Mouse (Mus musculus): ENCODE data around the gene Ccpg1os. TPM values are rescaled to one million over a fixed set of nuclear protein-coding genes. Genes with fewer than 3 reads are reported as not detected.

Ccpg1os gene
- polyA plus RNA-seq, 1 experiment from 2014 or later = 22.2 TPM

DNA sequence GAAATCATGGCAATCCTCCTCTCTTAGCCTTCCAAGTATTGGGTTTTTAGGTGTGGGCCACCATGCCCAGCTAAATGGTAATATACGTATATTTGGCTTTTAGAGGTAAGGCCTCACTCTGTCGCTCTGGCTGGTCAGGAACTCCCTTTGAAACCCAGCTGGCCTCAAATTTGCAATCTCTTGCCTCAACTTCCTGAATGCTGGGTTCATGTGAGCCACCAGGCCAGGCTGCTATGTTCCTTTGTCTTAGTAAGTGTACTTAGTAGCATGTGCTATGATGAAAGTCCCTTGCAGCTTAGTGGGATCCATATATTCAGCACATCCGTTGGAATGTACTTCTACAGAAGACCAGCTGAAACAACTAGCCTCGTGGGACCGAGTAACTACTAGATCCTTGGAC is 10.4 kb downstream of the Ccpg1os start:
- H3K9me3 ChIP-seq (replicated peaks) = no peaks in the 10 kb centered on the region
- H3K36me3 ChIP-seq = no peaks in the 10 kb centered on the region
- no peak overlapping the region for H3K4me3 ChIP-seq (replicated peaks)
- no peak overlapping the region for H3K9ac ChIP-seq (replicated peaks)
- whole genome bisulfite sequencing = 94% methylated on average over 5 of the region's 5 CpGs
- H3K27me3 ChIP-seq (replicated peaks) = no peaks in the 10 kb centered on the region
- ATAC-seq (ENCODE audit: low FRiP score) = no peak
- H3K27ac ChIP-seq (replicated peaks) = no peak overlapping the region
- no peak overlapping the region for H3K4me2 ChIP-seq
- no peaks in the 10 kb centered on the region for H3K4me1 ChIP-seq

DNA sequence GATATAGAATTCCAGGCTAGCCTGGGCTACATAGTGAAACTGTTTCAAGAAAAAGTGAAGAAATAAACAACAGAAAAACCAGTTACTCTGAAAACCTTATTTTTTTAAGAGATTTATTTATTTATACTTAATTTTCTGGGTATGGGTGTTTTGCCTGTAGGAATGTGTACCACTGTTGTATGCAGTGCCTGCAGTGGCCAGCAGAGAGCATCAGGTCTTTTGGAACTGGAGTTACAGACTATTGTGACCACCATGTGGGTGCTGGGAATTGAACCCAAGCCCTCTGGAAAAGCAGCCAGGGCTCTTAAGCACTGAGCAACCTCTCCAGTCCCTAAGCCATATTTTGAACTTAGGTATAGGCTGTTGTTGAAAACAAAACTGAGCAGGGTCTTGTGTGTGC is 12.2 kb downstream of the Ccpg1os start:
- ATAC-seq (ENCODE audit: low FRiP score) = no peak
- no peak overlapping the region for H3K4me3 ChIP-seq (replicated peaks)
- H3K9me3 ChIP-seq (replicated peaks) = no peaks in the 10 kb centered on the region
- no peak overlapping the region for H3K4me2 ChIP-seq
- H3K4me1 ChIP-seq = peaks cover 3% of the 10 kb centered on the region; the same call in 1 of the 2 replicates
- H3K27ac ChIP-seq (replicated peaks) = no peak overlapping the region
- no peaks in the 10 kb centered on the region for H3K27me3 ChIP-seq (replicated peaks)
- no peak overlapping the region for H3K9ac ChIP-seq (replicated peaks)
- H3K36me3 ChIP-seq = no peaks in the 10 kb centered on the region

DNA sequence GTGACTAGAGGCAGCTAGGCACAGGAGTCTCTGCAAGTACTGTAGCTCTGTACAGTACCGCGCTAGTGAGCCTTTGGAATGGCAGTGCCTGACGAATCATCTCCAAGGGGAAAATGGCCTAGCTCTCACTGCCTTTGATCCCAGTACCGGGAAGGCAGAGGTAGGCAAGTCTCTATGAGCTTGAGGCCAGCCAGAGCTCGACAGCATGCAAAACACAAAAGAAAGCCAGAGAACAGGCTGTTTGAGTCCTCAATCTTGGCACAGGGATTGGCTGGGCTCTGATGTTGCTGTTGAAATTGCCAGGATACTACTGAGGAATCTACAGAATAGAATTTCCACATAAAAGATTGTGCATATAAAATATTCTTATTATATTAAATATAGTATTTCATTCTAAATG is 12.7 kb downstream of the Ccpg1os start:
- no peaks in the 10 kb centered on the region for H3K27me3 ChIP-seq (replicated peaks)
- 90% methylated on average over 5 of the region's 5 CpGs for WGBS
- no peak overlapping the region for H3K4me3 ChIP-seq (replicated peaks)
- H3K4me2 ChIP-seq = no peak overlapping the region
- no peaks in the 10 kb centered on the region for H3K36me3 ChIP-seq
- H3K9ac ChIP-seq (replicated peaks) = no peak overlapping the region
- no peak for ATAC-seq (ENCODE audit: low FRiP score)
- H3K27ac ChIP-seq (replicated peaks) = no peak overlapping the region
- peaks cover 3% of the 10 kb centered on the region; the same call in 1 of the 2 replicates for H3K4me1 ChIP-seq
- H3K9me3 ChIP-seq (replicated peaks) = no peaks in the 10 kb centered on the region

- Histone ChIP-seq H3K9ac (replicated peaks) (no peak overlapping the region), H3K4me3 (replicated peaks) (no peak overlapping the region), H3K36me3 (no peaks in the 10 kb centered on the region), H3K4me1 (peaks cover 3% of the 10 kb centered on the region; the same call in 1 of the 2 replicates), H3K9me3 (replicated peaks) (no peaks in the 10 kb centered on the region), H3K27ac (replicated peaks) (no peak overlapping the region), H3K27me3 (replicated peaks) (no peaks in the 10 kb centered on the region), H3K4me2 (no peak overlapping the region)
- 78% methylated on average over 7 of the region's 7 CpGs for WGBS
- ATAC-seq (ENCODE audit: low FRiP score) = no peak
Observed at GRCm38 (mm10) chr9:72969874-72970273, 15.3 kb downstream of the Ccpg1os start.

DNA sequence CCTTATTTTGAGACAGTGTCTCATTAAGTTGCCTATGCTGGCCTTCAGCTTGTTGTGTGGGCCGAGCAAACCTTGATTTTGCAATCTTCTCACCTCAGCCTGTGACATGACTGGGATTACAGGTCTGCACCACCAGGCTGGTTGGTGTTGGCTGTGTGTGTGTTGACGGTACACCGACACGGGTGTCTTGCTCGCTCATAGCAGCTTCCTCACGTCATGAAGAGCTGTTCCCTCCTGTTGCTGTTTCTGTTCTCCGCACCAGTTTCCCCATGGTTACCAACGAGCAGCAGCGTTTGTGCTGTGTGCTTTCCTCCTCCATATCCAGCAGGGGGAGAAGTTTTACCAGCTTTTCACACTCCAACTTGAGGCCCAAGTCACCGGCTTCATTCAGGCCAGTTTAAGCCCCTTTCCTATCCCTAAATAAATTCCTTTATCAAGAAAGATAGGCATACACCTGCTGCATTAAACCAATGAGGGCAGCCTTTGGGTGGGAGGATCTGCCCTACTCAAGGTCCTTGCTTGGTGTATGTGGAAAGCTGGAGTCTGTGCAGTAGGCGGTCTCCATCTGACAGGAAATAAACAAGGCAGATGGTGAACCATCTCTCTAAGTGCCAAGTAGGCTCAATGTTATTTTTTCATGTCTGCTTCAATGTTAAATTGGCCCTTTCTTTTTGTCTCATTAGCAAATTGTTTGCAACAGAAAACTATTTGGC is 16.7 kb downstream of the Ccpg1os start:
- no peak overlapping the region for H3K27ac ChIP-seq (replicated peaks)
- H3K9me3 ChIP-seq (replicated peaks) = no peaks in the 10 kb centered on the region
- H3K9ac ChIP-seq (replicated peaks) = no peak overlapping the region
- H3K4me3 ChIP-seq (replicated peaks) = no peak overlapping the region
- no peaks in the 10 kb centered on the region for H3K27me3 ChIP-seq (replicated peaks)
- WGBS = 32% methylated on average over 11 of the region's 11 CpGs
- H3K36me3 ChIP-seq = no peaks in the 10 kb centered on the region
- H3K4me2 ChIP-seq = peak overlapping the region; percentile 13; the same call in 1 of the 2 replicates
- peak; percentile 81 for ATAC-seq (ENCODE audit: low FRiP score)
- H3K4me1 ChIP-seq = peaks cover 3% of the 10 kb centered on the region; the same call in 1 of the 2 replicates

GRCm38 (mm10) chr9:72961959-72962358 is 23.2 kb downstream of the Ccpg1os start:
- Histone ChIP-seq H3K27ac (replicated peaks) (no peak overlapping the region), H3K4me1 (peaks cover 13% of the 10 kb centered on the region), H3K9ac (replicated peaks) (no peak overlapping the region), H3K27me3 (replicated peaks) (no peaks in the 10 kb centered on the region), H3K9me3 (replicated peaks) (no peaks in the 10 kb centered on the region), H3K4me3 (replicated peaks) (no peak overlapping the region), H3K36me3 (no peaks in the 10 kb centered on the region), H3K4me2 (no peak overlapping the region)
- WGBS = 77% methylated on average over 15 of the region's 15 CpGs
- ATAC-seq (ENCODE audit: low FRiP score) = no peak

DNA sequence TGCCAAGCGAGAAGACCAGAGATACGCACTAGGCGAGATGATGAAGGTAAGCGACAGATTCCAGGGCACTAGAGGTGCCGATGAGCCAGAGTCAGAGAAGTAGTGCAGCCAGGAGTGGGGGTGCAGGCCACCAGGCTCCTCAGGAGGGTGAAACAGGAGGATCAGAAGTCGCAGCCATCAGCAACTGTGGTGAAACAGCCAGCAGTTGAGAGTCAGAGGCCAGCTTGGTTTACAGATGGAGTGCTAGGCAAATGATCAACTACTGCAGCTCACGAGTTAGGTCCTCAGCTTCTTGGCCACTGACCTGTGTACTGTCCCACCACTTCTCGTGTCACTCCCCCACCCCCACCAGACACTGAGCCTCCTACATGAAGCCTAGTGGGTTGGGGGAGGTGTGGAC is 23.8 kb downstream of the Ccpg1os start:
- Histone ChIP-seq H3K4me1 (peaks cover 13% of the 10 kb centered on the region), H3K36me3 (no peaks in the 10 kb centered on the region), H3K9ac (replicated peaks) (no peak overlapping the region), H3K4me3 (replicated peaks) (no peak overlapping the region), H3K27me3 (replicated peaks) (no peaks in the 10 kb centered on the region), H3K9me3 (replicated peaks) (no peaks in the 10 kb centered on the region), H3K27ac (replicated peaks) (no peak overlapping the region), H3K4me2 (no peak overlapping the region)
- no peak for ATAC-seq (ENCODE audit: low FRiP score)
- WGBS = 78% methylated on average over 8 of the region's 8 CpGs

- peak; percentile 96 for ATAC-seq (ENCODE audit: low FRiP score)
- Histone ChIP-seq H3K9ac (replicated peaks) (peak within 1 kb of the TSS; percentile 54), H3K9me3 (replicated peaks) (no peaks in the 10 kb centered on the region), H3K27me3 (replicated peaks) (no peaks in the 10 kb centered on the region), H3K4me1 (peaks cover 13% of the 10 kb centered on the region), H3K4me2 (peak within 1 kb of the TSS; percentile 66), H3K27ac (replicated peaks) (peak within 1 kb of the TSS; percentile 75), H3K4me3 (replicated peaks) (peak within 1 kb of the TSS; percentile 57), H3K36me3 (no peaks in the 10 kb centered on the region)
- 1% methylated on average over 43 of the region's 43 CpGs for WGBS
Observed at GRCm38 (mm10) chr9:72958521-72959450, 26.4 kb downstream of the Ccpg1os start, which contains the start of the genes Dyx1c1 and Gm44503. TSS of gene Dyx1c1 (plus strand) at chr9:72958785. TSS of gene Gm44503 (plus strand) at chr9:72958852.

DNA sequence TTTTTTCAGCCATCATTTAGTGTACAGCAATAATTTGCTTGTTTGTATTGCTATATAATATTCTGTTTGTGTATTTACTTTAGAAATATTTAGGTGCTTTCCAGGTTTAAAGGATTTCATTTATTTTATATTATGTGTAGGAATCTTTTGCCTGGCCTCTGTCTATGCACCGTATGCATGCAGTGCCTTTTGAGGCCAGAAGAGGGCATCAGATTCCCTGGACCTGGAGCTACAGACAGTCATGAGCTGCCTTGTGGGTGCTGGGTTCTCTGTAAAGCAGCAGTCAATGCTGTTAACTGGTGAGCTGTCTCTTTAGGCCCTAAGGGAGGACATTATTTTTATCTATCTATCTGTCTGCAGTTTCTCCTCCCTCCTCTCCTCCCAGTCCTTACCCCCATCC is 29.6 kb downstream of the Ccpg1os start:
- no peak overlapping the region for H3K4me2 ChIP-seq
- H3K9me3 ChIP-seq (replicated peaks) = no peaks in the 10 kb centered on the region
- H3K9ac ChIP-seq (replicated peaks) = no peak overlapping the region
- ATAC-seq (ENCODE audit: low FRiP score) = no peak; the same call in 1 of the 2 replicates
- no peaks in the 10 kb centered on the region for H3K36me3 ChIP-seq
- H3K4me3 ChIP-seq (replicated peaks) = no peak overlapping the region
- WGBS = 11% methylated on average over 1 of the region's 1 CpGs
- peaks cover 13% of the 10 kb centered on the region for H3K4me1 ChIP-seq
- H3K27ac ChIP-seq (replicated peaks) = no peak overlapping the region
- H3K27me3 ChIP-seq (replicated peaks) = no peaks in the 10 kb centered on the region

- H3K4me3 ChIP-seq (replicated peaks) = no peak overlapping the region
Observed at GRCm38 (mm10) chr9:72954746-72955145, 30.4 kb downstream of the Ccpg1os start.

DNA sequence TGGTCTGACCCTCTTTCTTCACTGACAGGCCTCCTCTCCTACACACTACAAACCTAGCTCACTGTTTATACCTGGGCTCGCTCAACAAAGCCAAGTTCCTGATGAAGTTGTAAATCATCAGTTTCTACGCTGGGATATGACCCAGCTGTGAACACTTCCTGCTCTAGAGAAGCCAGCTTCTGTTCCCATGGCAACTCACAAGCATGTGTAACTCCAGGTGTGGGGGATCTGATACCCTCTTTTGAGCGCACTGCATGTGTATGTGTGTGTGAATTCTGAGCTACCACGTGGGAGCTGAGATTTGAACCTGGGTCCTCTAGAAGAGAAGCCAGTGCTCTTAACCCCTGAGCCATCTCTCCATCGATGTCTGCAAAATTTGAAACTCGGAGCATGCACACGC is 35.6 kb downstream of the Ccpg1os start:
- Histone ChIP-seq H3K27ac (replicated peaks) (no peak overlapping the region), H3K9ac (replicated peaks) (no peak overlapping the region), H3K4me2 (no peak overlapping the region), H3K9me3 (replicated peaks) (0 out of 2 replicates have a peak, but pooled peaks cover 3% of the 10 kb centered on the region), H3K27me3 (replicated peaks) (no peaks in the 10 kb centered on the region), H3K4me1 (no peaks in the 10 kb centered on the region), H3K36me3 (peaks cover 23% of the 10 kb centered on the region), H3K4me3 (replicated peaks) (no peak overlapping the region)
- no peak for ATAC-seq (ENCODE audit: low FRiP score)
- 69% methylated on average over 7 of the region's 7 CpGs for WGBS

More at GRCm38 (mm10) chr9:72954746-72955145, 30.4 kb downstream of the Ccpg1os start:
- H3K9ac ChIP-seq (replicated peaks) = no peak overlapping the region
- H3K9me3 ChIP-seq (replicated peaks) = no peaks in the 10 kb centered on the region
- no peak overlapping the region for H3K27ac ChIP-seq (replicated peaks)
- 46% methylated on average over 2 of the region's 2 CpGs for WGBS
- no peak for ATAC-seq (ENCODE audit: low FRiP score)
- H3K4me1 ChIP-seq = peaks cover 13% of the 10 kb centered on the region
- no peaks in the 10 kb centered on the region for H3K27me3 ChIP-seq (replicated peaks)
- no peaks in the 10 kb centered on the region for H3K36me3 ChIP-seq
- no peak overlapping the region for H3K4me2 ChIP-seq

Data from neural tube, embryonic 15.5 days (tissue).